Mouse (Mus musculus) limb, embryonic 11.5 days (tissue): ENCODE measurements around the gene Asic1. TPM values are rescaled to one million over a fixed set of nuclear protein-coding genes. Genes with fewer than 3 reads are reported as not detected.

Experiments used
- ATAC-seq: fragments of 200-750 bp; cut with Nextera tagmentation; 2 replicates; pipeline ENCODE4 v1.8.0; 2017; ENCODE audit warnings: low read depth; ENCODE audit not compliant: insufficient number of reproducible peaks, low FRiP score, low TSS enrichment
- DNase-seq: peaks from one replicate; pipeline ENCODE4 v3.0.0-alpha.2; 2015; ENCODE audit warnings: low spot score
- H3K27ac ChIP-seq: fragments of 300-500 bp; sonication (generic); replicated peaks from 2 replicates; pipeline ENCODE4 v1.5.1; 2014; ENCODE audit warnings: low read depth, mild to moderate bottlenecking, low read length
- H3K27me3 ChIP-seq: fragments of 300-500 bp; sonication (generic); 2 replicates; pipeline ENCODE4 v1.6.1; 2014; ENCODE audit warnings: mild to moderate bottlenecking, low read length, mixed read lengths; ENCODE audit not compliant: control insufficient read depth, insufficient read depth
- H3K36me3 ChIP-seq: fragments of 300-500 bp; sonication (generic); 2 replicates; pipeline ENCODE4 v1.6.1; 2014; ENCODE audit warnings: mild to moderate bottlenecking, low read length, moderate library complexity, mixed read lengths; ENCODE audit not compliant: control insufficient read depth, insufficient read depth
- H3K4me1 ChIP-seq: fragments of 300-500 bp; sonication (generic); 2 replicates; pipeline ENCODE4 v1.6.1; 2014; ENCODE audit warnings: low read length, mixed read lengths; ENCODE audit not compliant: control insufficient read depth, insufficient read depth
- H3K4me2 ChIP-seq: fragments of 300-500 bp; sonication (generic); 2 replicates; pipeline ENCODE4 v1.6.1; 2014; ENCODE audit warnings: low read depth, mild to moderate bottlenecking, moderate library complexity; ENCODE audit not compliant: severe bottlenecking
- H3K4me3 ChIP-seq: fragments of 300-500 bp; sonication (generic); 2 replicates; pipeline ENCODE4 v1.5.1; 2014; ENCODE audit warnings: low read depth, low read length
- H3K9ac ChIP-seq: fragments of 300-500 bp; sonication (generic); 2 replicates; pipeline ENCODE4 v1.6.1; 2014; ENCODE audit warnings: mild to moderate bottlenecking, low read length
- H3K9me3 ChIP-seq: fragments of 300-500 bp; sonication (generic); 2 replicates; pipeline ENCODE4 v1.6.1; 2016; ENCODE audit warnings: low read length; ENCODE audit not compliant: control insufficient read depth
- WGBS: fragments of 180-500 bp; shearing (Covaris S2); extraction: QIAGEN DNeasy Blood & Tissue Kit; methylation state at CpG from one replicate; pipeline ENCODE4 v1.1.7; 2014; 5-methylcytosine and 5-hydroxymethylcytosine counted together
- polyA plus RNA-seq: library from polyadenylated mRNA; unstranded; fragments of >200 nt; fragmentation: Nextera tagmentation; extraction: Ambion mirVana; gene quantifications from 2 replicates; pipeline ENCODE4 v1.2.1, GENCODE M21; 2014

Gene Asic1
- polyA plus RNA-seq, 1 experiment from 2014 or later = 0.64 TPM

GRCm38 (mm10) chr15:99715982-99716746, 46.0 kb downstream of the Asic1 start:
- no peak overlapping the region for H3K4me3 ChIP-seq
- no peaks in the 10 kb centered on the region for H3K9me3 ChIP-seq
- WGBS = 68% methylated on average over 11 of the region's 11 CpGs
- no peak overlapping the region for H3K4me2 ChIP-seq
- H3K9ac ChIP-seq = no peak overlapping the region
- peaks cover 12% of the 10 kb centered on the region; the same call in 1 of the 2 replicates for H3K36me3 ChIP-seq
- no peaks in the 10 kb centered on the region for H3K27me3 ChIP-seq
- H3K27ac ChIP-seq = no peak overlapping the region
- no peaks in the 10 kb centered on the region for H3K4me1 ChIP-seq
- DNase-seq = no peak
- no peak for ATAC-seq

- no peak overlapping the region for H3K4me3 ChIP-seq
- H3K27ac ChIP-seq = no peak overlapping the region
- H3K9ac ChIP-seq = no peak overlapping the region
- DNase-seq (no peak), ATAC-seq (no peak)
- no peaks in the 10 kb centered on the region for H3K9me3 ChIP-seq
- no peak overlapping the region for H3K4me2 ChIP-seq
- no peaks in the 10 kb centered on the region for H3K4me1 ChIP-seq
- peaks cover 7% of the 10 kb centered on the region; the same call in 1 of the 2 replicates for H3K36me3 ChIP-seq
- 89% methylated on average over 12 of the region's 12 CpGs for WGBS
- no peaks in the 10 kb centered on the region for H3K27me3 ChIP-seq
Observed at GRCm38 (mm10) chr15:99716814-99717213, 46.6 kb downstream of the Asic1 start.

- 77% methylated on average over 26 of the region's 26 CpGs for WGBS
- H3K9ac ChIP-seq = no peak within 1 kb of the TSS
- no peaks in the 10 kb centered on the region for H3K27me3 ChIP-seq
- DNase-seq (no peak), ATAC-seq (no peak)
- H3K9me3 ChIP-seq = no peaks in the 10 kb centered on the region
- no peak within 1 kb of the TSS for H3K4me3 ChIP-seq
- no peak within 1 kb of the TSS for H3K27ac ChIP-seq
- no peaks in the 10 kb centered on the region for H3K4me1 ChIP-seq
- peaks cover 5% of the 10 kb centered on the region; the same call in 1 of the 2 replicates for H3K36me3 ChIP-seq
- H3K4me2 ChIP-seq = no peak within 1 kb of the TSS
Observed at GRCm38 (mm10) chr15:99717386-99718334, 47.5 kb downstream of the Asic1 start, which contains the start of gene Gpd1. Gene Gpd1 (plus strand): TSS chr15:99717515.

- H3K27me3 ChIP-seq = no peaks in the 10 kb centered on the region
- DNase-seq (no peak), ATAC-seq (no peak)
- H3K4me1 ChIP-seq = peaks cover 5% of the 10 kb centered on the region; the same call in 1 of the 2 replicates
- H3K9ac ChIP-seq = no peak overlapping the region
- no peak overlapping the region for H3K4me3 ChIP-seq
- H3K4me2 ChIP-seq = no peak overlapping the region
- no peak overlapping the region for H3K27ac ChIP-seq
- 88% methylated on average over 9 of the region's 9 CpGs for WGBS
- H3K9me3 ChIP-seq = no peaks in the 10 kb centered on the region
- peaks cover 1% of the 10 kb centered on the region; the same call in 1 of the 2 replicates for H3K36me3 ChIP-seq
Observed at GRCm38 (mm10) chr15:99718461-99719021, 48.4 kb downstream of the Asic1 start.

- H3K36me3 ChIP-seq = no peaks in the 10 kb centered on the region
- peaks cover 16% of the 10 kb centered on the region; the same call in 1 of the 2 replicates for H3K4me1 ChIP-seq
- 81% methylated on average over 8 of the region's 8 CpGs for WGBS
Observed at GRCm38 (mm10) chr15:99719865-99720264, 49.7 kb downstream of the Asic1 start.

GRCm38 (mm10) chr15:99721921-99722743, 52.0 kb downstream of the Asic1 start:
- Histone ChIP-seq H3K4me2 (no peak overlapping the region), H3K4me1 (peaks cover 19% of the 10 kb centered on the region; the same call in 1 of the 2 replicates), H3K36me3 (no peaks in the 10 kb centered on the region), H3K9me3 (no peaks in the 10 kb centered on the region), H3K9ac (no peak overlapping the region), H3K27ac (no peak overlapping the region), H3K27me3 (no peaks in the 10 kb centered on the region), H3K4me3 (no peak overlapping the region)
- WGBS = 83% methylated on average over 25 of the region's 25 CpGs
- ATAC-seq = no peak
- no peak for DNase-seq

More at GRCm38 (mm10) chr15:99719865-99720264, 49.7 kb downstream of the Asic1 start:
- H3K9me3 ChIP-seq = no peaks in the 10 kb centered on the region
- H3K27me3 ChIP-seq = no peaks in the 10 kb centered on the region
- DNase-seq (no peak), ATAC-seq (no peak)
- no peak overlapping the region for H3K9ac ChIP-seq
- no peak overlapping the region for H3K4me3 ChIP-seq
- no peak overlapping the region for H3K4me2 ChIP-seq
- H3K27ac ChIP-seq = no peak overlapping the region

- Histone ChIP-seq H3K9ac (peak overlapping the region; percentile 37; the same call in 1 of the 2 replicates), H3K36me3 (peaks cover 5% of the 10 kb centered on the region), H3K4me3 (no peak overlapping the region), H3K27ac (peak overlapping the region; percentile 8; the same call in 1 of the 2 replicates), H3K27me3 (no peaks in the 10 kb centered on the region), H3K9me3 (no peaks in the 10 kb centered on the region), H3K4me1 (peaks cover 19% of the 10 kb centered on the region; the same call in 1 of the 2 replicates), H3K4me2 (no peak overlapping the region)
- ATAC-seq (no peak), DNase-seq (no peak)
- 67% methylated on average over 10 of the region's 10 CpGs for WGBS
Observed at GRCm38 (mm10) chr15:99723120-99723514, 52.9 kb downstream of the Asic1 start.
